Mouse (Mus musculus): ENCODE data around the gene Cracr2b. TPM values are rescaled to one million over a fixed set of nuclear protein-coding genes. Genes with fewer than 3 reads are reported as not detected.
A peak's percentile ranks its signal among the peaks of the same experiment; 100 is the strongest.

The Cracr2b gene
- polyA plus RNA-seq, 1 experiment = 14.9 TPM

- no peak for TF ChIP-seq POLR2A (IDR thresholded peaks at IDR 0.05; ENCODE audit: control insufficient read depth, extremely low read depth, insufficient read depth, low read length, poor library complexity)
- TF ChIP-seq CTCF (IDR thresholded peaks at IDR 0.05; ENCODE audit: borderline replicate concordance, control insufficient read depth, extremely low read depth, insufficient read depth, low read length, poor library complexity) = no peak
- no peaks in the 10 kb centered on the region; the same call in 1 of the 2 replicates for H3K27me3 ChIP-seq (ENCODE audit: control insufficient read depth, insufficient read depth, low read length)
- H3K36me3 ChIP-seq (ENCODE audit: control insufficient read depth, insufficient read depth, low read length) = 0 out of 2 replicates have a peak, but pooled peaks cover 3% of the 10 kb centered on the region
- no peak within 1 kb of the TSS for H3K27ac ChIP-seq (ENCODE audit: control insufficient read depth, insufficient read depth, low read length)
- H3K4me1 ChIP-seq (replicated peaks; ENCODE audit: control insufficient read depth, insufficient read depth, low read length) = peaks cover 24% of the 10 kb centered on the region
- under 1% methylated on average over 52 of the region's 52 CpGs for WGBS
- DNase-seq = peak; percentile 73
- H3K4me3 ChIP-seq (ENCODE audit: control insufficient read depth, insufficient read depth, low read length) = peak within 1 kb of the TSS; percentile 99
Observed at GRCm38 (mm10) chr7:141467230-141468030, 6.5 kb downstream of the Cracr2b start, which contains the start of gene Cd151. TSS of gene Cd151 (plus strand) at chr7:141467392.

GRCm38 (mm10) chr7:141468164-141468521, 7.2 kb downstream of the Cracr2b start:
- Histone ChIP-seq H3K36me3 (ENCODE audit: control insufficient read depth, insufficient read depth, low read length) (0 out of 2 replicates have a peak, but pooled peaks cover 3% of the 10 kb centered on the region), H3K27ac (ENCODE audit: control insufficient read depth, insufficient read depth, low read length) (no peak overlapping the region), H3K4me3 (ENCODE audit: control insufficient read depth, insufficient read depth, low read length) (peak overlapping the region; percentile 99), H3K27me3 (ENCODE audit: control insufficient read depth, insufficient read depth, low read length) (no peaks in the 10 kb centered on the region; the same call in 1 of the 2 replicates), H3K4me1 (replicated peaks; ENCODE audit: control insufficient read depth, insufficient read depth, low read length) (peaks cover 24% of the 10 kb centered on the region)
- no peak for TF ChIP-seq CTCF (IDR thresholded peaks at IDR 0.05; ENCODE audit: borderline replicate concordance, control insufficient read depth, extremely low read depth, insufficient read depth, low read length, poor library complexity)
- no peak for TF ChIP-seq POLR2A (IDR thresholded peaks at IDR 0.05; ENCODE audit: control insufficient read depth, extremely low read depth, insufficient read depth, low read length, poor library complexity)
- DNase-seq = no peak
- 52% methylated on average over 5 of the region's 5 CpGs for WGBS

DNA sequence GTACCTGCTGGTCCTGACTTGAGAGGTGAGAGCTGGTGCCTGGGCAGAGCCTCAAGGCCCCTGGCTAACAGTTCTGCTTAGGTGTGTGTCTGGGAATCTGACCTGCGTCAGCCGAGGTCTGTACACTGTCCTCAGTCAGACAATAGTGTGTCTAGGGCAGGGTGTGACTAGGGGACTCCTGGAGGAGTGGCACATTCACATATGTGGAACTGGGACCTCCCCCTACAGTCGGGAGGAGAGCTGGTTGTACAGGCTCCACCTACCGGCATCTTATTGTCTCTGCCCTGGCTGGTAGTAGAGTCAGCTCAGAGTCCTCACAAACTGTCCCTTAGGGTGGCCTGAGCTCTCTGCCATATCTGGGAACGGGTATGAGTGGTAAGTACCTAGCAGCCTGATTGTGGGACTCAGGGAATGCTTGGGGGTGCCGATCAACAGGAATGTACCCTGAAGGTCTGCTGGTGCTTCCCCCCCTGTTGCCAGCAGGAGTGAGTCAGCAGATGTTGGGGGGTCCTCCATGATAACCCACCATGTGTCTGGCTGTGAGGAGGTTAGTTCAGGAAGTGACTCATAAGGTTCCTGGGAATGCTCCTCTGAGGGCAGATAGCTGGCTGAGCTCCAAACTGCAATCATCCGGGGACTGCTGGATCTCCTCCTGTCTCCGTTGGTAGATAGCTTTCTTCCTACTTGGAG, 7.8 kb downstream of the Cracr2b start:
- no peaks in the 10 kb centered on the region for H3K27me3 ChIP-seq (ENCODE audit: control insufficient read depth, insufficient read depth, low read length)
- H3K36me3 ChIP-seq (ENCODE audit: control insufficient read depth, insufficient read depth, low read length) = 0 out of 2 replicates have a peak, but pooled peaks cover 3% of the 10 kb centered on the region
- no peak overlapping the region for H3K27ac ChIP-seq (ENCODE audit: control insufficient read depth, insufficient read depth, low read length)
- peak; percentile 56 for DNase-seq
- H3K4me3 ChIP-seq (ENCODE audit: control insufficient read depth, insufficient read depth, low read length) = peak overlapping the region; percentile 99; the same call in 1 of the 2 replicates
- 18% methylated on average over 8 of the region's 8 CpGs for WGBS
- H3K4me1 ChIP-seq (replicated peaks; ENCODE audit: control insufficient read depth, insufficient read depth, low read length) = peaks cover 25% of the 10 kb centered on the region
- TF ChIP-seq POLR2A (IDR thresholded peaks at IDR 0.05; ENCODE audit: control insufficient read depth, extremely low read depth, insufficient read depth, low read length, poor library complexity) (no peak), CTCF (IDR thresholded peaks at IDR 0.05; ENCODE audit: borderline replicate concordance, control insufficient read depth, extremely low read depth, insufficient read depth, low read length, poor library complexity) (no peak)

GRCm38 (mm10) chr7:141469352-141469751, 8.5 kb downstream of the Cracr2b start:
- Histone ChIP-seq H3K4me1 (replicated peaks; ENCODE audit: control insufficient read depth, insufficient read depth, low read length) (peaks cover 31% of the 10 kb centered on the region), H3K36me3 (ENCODE audit: control insufficient read depth, insufficient read depth, low read length) (0 out of 2 replicates have a peak, but pooled peaks cover 3% of the 10 kb centered on the region), H3K27ac (ENCODE audit: control insufficient read depth, insufficient read depth, low read length) (no peak overlapping the region), H3K4me3 (ENCODE audit: control insufficient read depth, insufficient read depth, low read length) (no peak overlapping the region), H3K27me3 (ENCODE audit: control insufficient read depth, insufficient read depth, low read length) (no peaks in the 10 kb centered on the region)
- DNase-seq = no peak
- 93% methylated on average over 6 of the region's 6 CpGs for WGBS
- TF ChIP-seq POLR2A (IDR thresholded peaks at IDR 0.05; ENCODE audit: control insufficient read depth, extremely low read depth, insufficient read depth, low read length, poor library complexity) (no peak), CTCF (IDR thresholded peaks at IDR 0.05; ENCODE audit: borderline replicate concordance, control insufficient read depth, extremely low read depth, insufficient read depth, low read length, poor library complexity) (no peak)

DNA sequence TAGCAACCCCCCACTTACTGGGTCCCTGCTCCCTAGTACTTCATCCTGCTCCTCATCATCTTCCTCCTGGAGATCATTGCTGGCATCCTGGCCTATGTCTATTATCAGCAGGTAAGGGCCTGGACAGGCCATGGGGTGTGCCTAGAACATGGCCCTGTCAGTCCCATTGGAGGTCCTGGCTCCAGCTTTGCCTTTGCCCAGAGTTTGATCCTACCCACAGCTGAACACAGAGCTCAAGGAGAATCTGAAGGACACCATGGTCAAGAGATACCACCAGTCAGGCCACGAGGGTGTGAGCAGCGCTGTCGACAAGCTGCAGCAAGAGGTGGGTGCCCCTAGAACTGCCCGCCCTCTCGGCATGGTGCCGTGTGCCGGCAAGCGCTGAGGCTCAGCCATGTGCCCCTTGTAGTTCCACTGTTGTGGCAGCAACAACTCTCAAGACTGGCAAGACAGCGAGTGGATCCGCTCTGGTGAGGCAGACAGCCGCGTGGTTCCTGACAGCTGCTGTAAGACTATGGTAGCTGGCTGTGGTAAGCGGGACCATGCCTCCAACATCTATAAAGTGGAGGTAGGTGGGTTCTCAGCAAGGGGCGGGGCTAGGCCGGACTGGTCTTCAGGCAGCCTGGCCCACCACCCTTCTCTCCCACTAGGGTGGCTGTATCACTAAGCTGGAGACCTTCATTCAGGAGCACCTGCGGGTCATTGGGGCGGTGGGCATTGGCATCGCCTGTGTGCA, 9.2 kb downstream of the Cracr2b start:
- 0 out of 2 replicates have a peak, but pooled peaks cover 3% of the 10 kb centered on the region for H3K36me3 ChIP-seq (ENCODE audit: control insufficient read depth, insufficient read depth, low read length)
- TF ChIP-seq CTCF (IDR thresholded peaks at IDR 0.05; ENCODE audit: borderline replicate concordance, control insufficient read depth, extremely low read depth, insufficient read depth, low read length, poor library complexity) (no peak), POLR2A (IDR thresholded peaks at IDR 0.05; ENCODE audit: control insufficient read depth, extremely low read depth, insufficient read depth, low read length, poor library complexity) (no peak)
- no peaks in the 10 kb centered on the region for H3K27me3 ChIP-seq (ENCODE audit: control insufficient read depth, insufficient read depth, low read length)
- H3K4me3 ChIP-seq (ENCODE audit: control insufficient read depth, insufficient read depth, low read length) = no peak overlapping the region
- no peak for DNase-seq
- no peak overlapping the region for H3K27ac ChIP-seq (ENCODE audit: control insufficient read depth, insufficient read depth, low read length)
- WGBS = 96% methylated on average over 18 of the region's 18 CpGs
- peaks cover 32% of the 10 kb centered on the region for H3K4me1 ChIP-seq (replicated peaks; ENCODE audit: control insufficient read depth, insufficient read depth, low read length)

DNA sequence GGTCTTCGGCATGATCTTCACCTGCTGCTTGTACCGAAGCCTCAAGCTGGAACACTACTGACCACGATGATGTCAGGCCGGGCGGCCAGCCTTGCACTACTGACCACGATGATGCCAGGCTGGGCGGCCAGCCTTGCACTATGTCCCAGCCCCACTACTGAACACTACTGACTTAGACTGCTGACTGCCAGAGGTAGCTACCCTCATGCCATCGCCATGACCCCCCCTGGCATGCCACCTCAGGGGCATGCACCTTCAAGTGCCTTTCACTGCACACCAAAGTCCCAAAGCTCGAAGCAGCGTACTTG, 9.7 kb downstream of the Cracr2b start:
- DNase-seq = no peak
- H3K4me3 ChIP-seq (ENCODE audit: control insufficient read depth, insufficient read depth, low read length) = no peak overlapping the region
- no peak overlapping the region for H3K27ac ChIP-seq (ENCODE audit: control insufficient read depth, insufficient read depth, low read length)
- H3K4me1 ChIP-seq (replicated peaks; ENCODE audit: control insufficient read depth, insufficient read depth, low read length) = peaks cover 35% of the 10 kb centered on the region
- H3K27me3 ChIP-seq (ENCODE audit: control insufficient read depth, insufficient read depth, low read length) = no peaks in the 10 kb centered on the region
- TF ChIP-seq POLR2A (IDR thresholded peaks at IDR 0.05; ENCODE audit: control insufficient read depth, extremely low read depth, insufficient read depth, low read length, poor library complexity) = no peak
- TF ChIP-seq CTCF (IDR thresholded peaks at IDR 0.05; ENCODE audit: borderline replicate concordance, control insufficient read depth, extremely low read depth, insufficient read depth, low read length, poor library complexity) = no peak
- WGBS = 98% methylated on average over 10 of the region's 10 CpGs
- H3K36me3 ChIP-seq (ENCODE audit: control insufficient read depth, insufficient read depth, low read length) = 0 out of 2 replicates have a peak, but pooled peaks cover 3% of the 10 kb centered on the region
